Mouse (Mus musculus) embryonic facial prominence, embryonic 14.5 days (tissue): ENCODE results near the gene Peak1. TPM values are rescaled to one million over a fixed set of nuclear protein-coding genes. Genes with fewer than 3 reads are reported as not detected.
A peak's percentile ranks its signal among the peaks of the same experiment; 100 is the strongest.

Source experiments
- ATAC-seq: fragments of 200-750 bp; cut with Nextera tagmentation; 2 replicates; pipeline ENCODE4 v1.8.0; 2017; ENCODE audit warnings: low read depth, moderate number of reproducible peaks, moderate TSS enrichment
- DNase-seq: peaks from one replicate; pipeline ENCODE4 v3.0.0-alpha.2; 2015; ENCODE audit warnings: low spot score
- H3K27ac ChIP-seq: fragments of 300-500 bp; sonication (generic); replicated peaks from 2 replicates; pipeline ENCODE4 v1.5.1; 2014; ENCODE audit warnings: low read depth, mild to moderate bottlenecking, low read length, moderate library complexity
- H3K27me3 ChIP-seq: fragments of 300-500 bp; sonication (generic); replicated peaks from 2 replicates; pipeline ENCODE4 v1.6.1; 2014; ENCODE audit warnings: low read length; ENCODE audit not compliant: control insufficient read depth, insufficient read depth
- H3K36me3 ChIP-seq: fragments of 300-500 bp; sonication (generic); 2 replicates; pipeline ENCODE4 v1.6.1; 2014; ENCODE audit warnings: low read length, mixed read lengths; ENCODE audit not compliant: control insufficient read depth, insufficient read depth
- H3K4me1 ChIP-seq: fragments of 300-500 bp; sonication (generic); 2 replicates; pipeline ENCODE4 v1.6.1; 2014; ENCODE audit warnings: antibody characterized with exemption, low read length; ENCODE audit not compliant: control insufficient read depth, insufficient read depth
- H3K4me2 ChIP-seq: fragments of 300-500 bp; sonication (generic); 2 replicates; pipeline ENCODE4 v1.6.1; 2014; ENCODE audit warnings: low read depth, mild to moderate bottlenecking, low read length, moderate library complexity, mixed read lengths
- H3K4me3 ChIP-seq: fragments of 300-500 bp; sonication (generic); 2 replicates; pipeline ENCODE4 v1.5.1; 2014; ENCODE audit warnings: low read depth, mild to moderate bottlenecking, low read length
- H3K9ac ChIP-seq: fragments of 300-500 bp; sonication (generic); 2 replicates; pipeline ENCODE4 v1.6.1; 2014; ENCODE audit warnings: low read depth, mild to moderate bottlenecking, low read length, moderate library complexity, mixed read lengths
- H3K9me3 ChIP-seq: fragments of 300-500 bp; sonication (generic); 2 replicates; pipeline ENCODE4 v1.6.1; 2016; ENCODE audit warnings: low read length; ENCODE audit not compliant: control insufficient read depth
- WGBS: fragments of 180-500 bp; shearing (Covaris S2); extraction: QIAGEN DNeasy Blood & Tissue Kit; methylation state at CpG from one replicate; pipeline ENCODE4 v1.1.7; 2014; 5-methylcytosine and 5-hydroxymethylcytosine counted together
- polyA plus RNA-seq: library from polyadenylated mRNA; unstranded; fragments of >200 nt; fragmentation: Nextera tagmentation; extraction: Ambion mirVana; gene quantifications from 2 replicates; pipeline ENCODE4 v1.2.1, GENCODE M21; 2014

Peak1 gene
- polyA plus RNA-seq, 1 experiment from 2014 or later = 15.8 TPM

GRCm38 (mm10) chr9:56259790-56260494 is 157.9 kb downstream of the Peak1 start:
- Histone ChIP-seq H3K27ac (no peak overlapping the region), H3K9me3 (peaks cover 6% of the 10 kb centered on the region), H3K4me3 (no peak overlapping the region), H3K4me1 (no peaks in the 10 kb centered on the region; the same call in 1 of the 2 replicates), H3K36me3 (peaks cover 11% of the 10 kb centered on the region), H3K27me3 (no peaks in the 10 kb centered on the region), H3K4me2 (no peak overlapping the region), H3K9ac (no peak overlapping the region)
- no peak for DNase-seq
- ATAC-seq = no peak
- 87% methylated on average over 22 of the region's 22 CpGs for WGBS

GRCm38 (mm10) chr9:56258261-56258790 is 159.5 kb downstream of the Peak1 start:
- Histone ChIP-seq H3K4me3 (no peak overlapping the region), H3K27ac (no peak overlapping the region), H3K27me3 (no peaks in the 10 kb centered on the region), H3K9me3 (peaks cover 6% of the 10 kb centered on the region), H3K4me1 (no peaks in the 10 kb centered on the region), H3K36me3 (peaks cover 11% of the 10 kb centered on the region), H3K9ac (no peak overlapping the region), H3K4me2 (no peak overlapping the region)
- no peak for ATAC-seq
- WGBS = 96% methylated on average over 10 of the region's 10 CpGs
- no peak for DNase-seq

GRCm38 (mm10) chr9:56257227-56258000 is 160.5 kb downstream of the Peak1 start:
- ATAC-seq = no peak
- no peak overlapping the region for H3K9ac ChIP-seq
- WGBS = 90% methylated on average over 20 of the region's 20 CpGs
- DNase-seq = no peak
- H3K27ac ChIP-seq = no peak overlapping the region
- H3K4me3 ChIP-seq = no peak overlapping the region
- no peak overlapping the region for H3K4me2 ChIP-seq
- H3K27me3 ChIP-seq = no peaks in the 10 kb centered on the region
- H3K4me1 ChIP-seq = no peaks in the 10 kb centered on the region
- H3K9me3 ChIP-seq = peaks cover 6% of the 10 kb centered on the region
- H3K36me3 ChIP-seq = peaks cover 11% of the 10 kb centered on the region

- Histone ChIP-seq H3K27ac (no peak overlapping the region), H3K4me3 (no peak overlapping the region), H3K27me3 (no peaks in the 10 kb centered on the region), H3K36me3 (peaks cover 11% of the 10 kb centered on the region), H3K9ac (no peak overlapping the region), H3K9me3 (peaks cover 6% of the 10 kb centered on the region), H3K4me2 (no peak overlapping the region), H3K4me1 (0 out of 2 replicates have a peak, but pooled peaks cover 3% of the 10 kb centered on the region)
- no peak for DNase-seq
- 83% methylated on average over 6 of the region's 6 CpGs for WGBS
- ATAC-seq = no peak
Observed at GRCm38 (mm10) chr9:56255676-56256432, 162.0 kb downstream of the Peak1 start.

- DNase-seq (no peak), ATAC-seq (no peak)
- WGBS = 83% methylated on average over 8 of the region's 8 CpGs
- Histone ChIP-seq H3K4me3 (no peak overlapping the region), H3K4me2 (no peak overlapping the region), H3K27me3 (no peaks in the 10 kb centered on the region), H3K36me3 (peaks cover 11% of the 10 kb centered on the region), H3K9ac (no peak overlapping the region), H3K27ac (no peak overlapping the region), H3K4me1 (no peaks in the 10 kb centered on the region), H3K9me3 (no peaks in the 10 kb centered on the region)
Observed at GRCm38 (mm10) chr9:56244336-56244735, 173.5 kb downstream of the Peak1 start.

GRCm38 (mm10) chr9:56243885-56244284 is 174.0 kb downstream of the Peak1 start:
- Histone ChIP-seq H3K4me1 (no peaks in the 10 kb centered on the region), H3K9ac (no peak overlapping the region), H3K9me3 (no peaks in the 10 kb centered on the region), H3K27ac (no peak overlapping the region), H3K4me2 (no peak overlapping the region), H3K4me3 (no peak overlapping the region), H3K36me3 (peaks cover 11% of the 10 kb centered on the region), H3K27me3 (no peaks in the 10 kb centered on the region)
- DNase-seq = no peak
- WGBS = 80% methylated on average over 7 of the region's 7 CpGs
- no peak for ATAC-seq

GRCm38 (mm10) chr9:56242686-56243085 is 175.2 kb downstream of the Peak1 start:
- no peak overlapping the region for H3K4me3 ChIP-seq
- no peak overlapping the region for H3K4me2 ChIP-seq
- H3K9ac ChIP-seq = no peak overlapping the region
- WGBS = 60% methylated on average over 3 of the region's 3 CpGs
- no peaks in the 10 kb centered on the region for H3K4me1 ChIP-seq
- peaks cover 11% of the 10 kb centered on the region for H3K36me3 ChIP-seq
- ATAC-seq (no peak), DNase-seq (peak; percentile 26)
- peak overlapping the region; percentile 28; the same call in 1 of the 2 replicates for H3K27ac ChIP-seq
- no peaks in the 10 kb centered on the region for H3K9me3 ChIP-seq
- H3K27me3 ChIP-seq = no peaks in the 10 kb centered on the region

- Histone ChIP-seq H3K4me1 (peaks cover under 1% of the 10 kb centered on the region; the same call in 1 of the 2 replicates), H3K9me3 (no peaks in the 10 kb centered on the region), H3K27me3 (no peaks in the 10 kb centered on the region), H3K27ac (no peak overlapping the region), H3K36me3 (peaks cover 11% of the 10 kb centered on the region), H3K9ac (no peak overlapping the region), H3K4me2 (no peak overlapping the region), H3K4me3 (no peak overlapping the region)
- DNase-seq (no peak), ATAC-seq (no peak)
- WGBS = 91% methylated on average over 5 of the region's 5 CpGs
Observed at GRCm38 (mm10) chr9:56241076-56241475, 176.8 kb downstream of the Peak1 start.
